In genomic region chr19:58072846-58073245, GRCm38 (mm10) we compare ENCODE assay signal across 14 mouse cellular contexts.
"Had no signal": no experiment of that assay in that cellular context is flagged by ENCODE, and none has a peak within 500 bp of the region (broad histone marks: within the 10 kb centered on the region; RNA-seq: fewer than 3 reads in every experiment).

No protein-coding gene starts in this region.

- H3K27ac ChIP-seq: kidney, postnatal 0 days; limb, embryonic 13.5 days; liver, embryonic 14.5 days; midbrain, embryonic 10.5 days had no signal

- H3K4me2 ChIP-seq: limb, embryonic 13.5 days had no signal

- H3K9me3 ChIP-seq: limb, embryonic 13.5 days; midbrain, embryonic 10.5 days had no signal

- ATAC-seq: intestine, postnatal 0 days had no signal

- H3K9ac ChIP-seq: limb, embryonic 13.5 days; liver, embryonic 14.5 days had no signal

- DNase-seq: kidney, adult 8-10 months; kidney, postnatal 36 days; left cerebral cortex, postnatal 4 days; lung, adult 2 months; lung, postnatal 10 days; midbrain, embryonic 14.5 days; right cerebral cortex, adult 18-20 months; right cerebral cortex, postnatal 25 days; thymus, postnatal 36 days had no signal

- H3K4me3 ChIP-seq: limb, embryonic 13.5 days; midbrain, embryonic 10.5 days had no signal

- H3K36me3 ChIP-seq: limb, embryonic 13.5 days; midbrain, embryonic 10.5 days had no signal
